Mouse (Mus musculus): Measurements from ENCODE around the gene Cdc42bpg. TPM values are rescaled to one million over a fixed set of nuclear protein-coding genes. Genes with fewer than 3 reads are reported as not detected.

Cdc42bpg gene
- polyA plus RNA-seq, 1 experiment: 7.7 TPM

- DNase-seq (ENCODE audit: low read depth in 1 of 2, low spot score in 2 of 2): peak; percentile 79 to 91
- H3K4me3 ChIP-seq (ENCODE audit: extremely low read depth, insufficient read depth, insufficient read length): peak within 1 kb of the TSS; percentile 69
- WGBS: under 1% methylated on average over 40 of the region's 43 CpGs
- peaks cover 6% of the 10 kb centered on the region for H3K36me3 ChIP-seq (ENCODE audit: control insufficient read depth, insufficient read depth, low read length)
- H3K27me3 ChIP-seq (ENCODE audit: control insufficient read depth, insufficient read depth, low read length): no peaks in the 10 kb centered on the region
- no peak for TF ChIP-seq CTCF (IDR thresholded peaks at IDR 0.05; ENCODE audit: extremely low read depth, insufficient read depth, insufficient read length, insufficient replicate concordance)
- peak; percentile 10; the same call in 1 of the 2 replicates for TF ChIP-seq POLR2A (IDR thresholded peaks at IDR 0.05; ENCODE audit: low read depth, low read length)
- peaks cover 19% of the 10 kb centered on the region; the same call in 1 of the 2 replicates for H3K4me1 ChIP-seq (ENCODE audit: control insufficient read depth, insufficient read depth, insufficient read length)
- H3K27ac ChIP-seq (ENCODE audit: insufficient read depth, low read length): peak within 1 kb of the TSS; percentile 50
Measured at GRCm38 (mm10) chr19:6334673-6335457, 28.6 kb downstream of the Cdc42bpg start, which contains the start of gene Men1. Gene Men1 (plus strand): TSS chr19:6334979.

GRCm38 (mm10) chr19:6335458-6335827, 29.2 kb downstream of the Cdc42bpg start:
- peak overlapping the region; percentile 69 for H3K4me3 ChIP-seq (ENCODE audit: extremely low read depth, insufficient read depth, insufficient read length)
- no peak for TF ChIP-seq CTCF (IDR thresholded peaks at IDR 0.05; ENCODE audit: extremely low read depth, insufficient read depth, insufficient read length, insufficient replicate concordance)
- TF ChIP-seq POLR2A (IDR thresholded peaks at IDR 0.05; ENCODE audit: low read depth, low read length): no peak
- DNase-seq (ENCODE audit: low read depth in 1 of 2, low spot score in 2 of 2): no peak
- WGBS: 2% methylated on average over 25 of the region's 25 CpGs
- no peaks in the 10 kb centered on the region for H3K27me3 ChIP-seq (ENCODE audit: control insufficient read depth, insufficient read depth, low read length)
- peaks cover 6% of the 10 kb centered on the region for H3K36me3 ChIP-seq (ENCODE audit: control insufficient read depth, insufficient read depth, low read length)
- no peak overlapping the region for H3K27ac ChIP-seq (ENCODE audit: insufficient read depth, low read length)
- H3K4me1 ChIP-seq (ENCODE audit: control insufficient read depth, insufficient read depth, insufficient read length): peaks cover 23% of the 10 kb centered on the region; the same call in 1 of the 2 replicates

- Histone ChIP-seq H3K27ac (ENCODE audit: insufficient read depth, low read length) (no peak overlapping the region), H3K27me3 (ENCODE audit: control insufficient read depth, insufficient read depth, low read length) (no peaks in the 10 kb centered on the region), H3K4me3 (ENCODE audit: extremely low read depth, insufficient read depth, insufficient read length) (no peak overlapping the region), H3K36me3 (ENCODE audit: control insufficient read depth, insufficient read depth, low read length) (peaks cover 6% of the 10 kb centered on the region), H3K4me1 (ENCODE audit: control insufficient read depth, insufficient read depth, insufficient read length) (peaks cover 19% of the 10 kb centered on the region; the same call in 1 of the 2 replicates)
- 96% methylated on average over 10 of the region's 10 CpGs for WGBS
- no peak for TF ChIP-seq CTCF (IDR thresholded peaks at IDR 0.05; ENCODE audit: extremely low read depth, insufficient read depth, insufficient read length, insufficient replicate concordance)
- TF ChIP-seq POLR2A (IDR thresholded peaks at IDR 0.05; ENCODE audit: low read depth, low read length): no peak
- DNase-seq (ENCODE audit: low read depth in 1 of 2, low spot score in 2 of 2): no peak
Measured at GRCm38 (mm10) chr19:6336920-6337319, 30.7 kb downstream of the Cdc42bpg start.

GRCm38 (mm10) chr19:6338171-6338570, 31.9 kb downstream of the Cdc42bpg start:
- Histone ChIP-seq H3K36me3 (ENCODE audit: control insufficient read depth, insufficient read depth, low read length) (peaks cover 7% of the 10 kb centered on the region), H3K27ac (ENCODE audit: insufficient read depth, low read length) (no peak overlapping the region), H3K4me3 (ENCODE audit: extremely low read depth, insufficient read depth, insufficient read length) (no peak overlapping the region), H3K27me3 (ENCODE audit: control insufficient read depth, insufficient read depth, low read length) (no peaks in the 10 kb centered on the region), H3K4me1 (ENCODE audit: control insufficient read depth, insufficient read depth, insufficient read length) (peaks cover 29% of the 10 kb centered on the region; the same call in 1 of the 2 replicates)
- DNase-seq (ENCODE audit: low read depth in 1 of 2, low spot score in 2 of 2): no peak
- TF ChIP-seq POLR2A (IDR thresholded peaks at IDR 0.05; ENCODE audit: low read depth, low read length) (no peak), CTCF (IDR thresholded peaks at IDR 0.05; ENCODE audit: extremely low read depth, insufficient read depth, insufficient read length, insufficient replicate concordance) (no peak)
- 92% methylated on average over 7 of the region's 7 CpGs for WGBS

GRCm38 (mm10) chr19:6338716-6339115, 32.5 kb downstream of the Cdc42bpg start:
- H3K4me1 ChIP-seq (ENCODE audit: control insufficient read depth, insufficient read depth, insufficient read length): peaks cover 32% of the 10 kb centered on the region; the same call in 1 of the 2 replicates
- peaks cover 12% of the 10 kb centered on the region for H3K36me3 ChIP-seq (ENCODE audit: control insufficient read depth, insufficient read depth, low read length)

GRCm38 (mm10) chr19:6339191-6339590, 32.9 kb downstream of the Cdc42bpg start:
- TF ChIP-seq CTCF (IDR thresholded peaks at IDR 0.05; ENCODE audit: extremely low read depth, insufficient read depth, insufficient read length, insufficient replicate concordance): no peak
- no peak for TF ChIP-seq POLR2A (IDR thresholded peaks at IDR 0.05; ENCODE audit: low read depth, low read length)
- H3K4me3 ChIP-seq (ENCODE audit: extremely low read depth, insufficient read depth, insufficient read length): no peak overlapping the region
- peaks cover 16% of the 10 kb centered on the region for H3K36me3 ChIP-seq (ENCODE audit: control insufficient read depth, insufficient read depth, low read length)
- DNase-seq (ENCODE audit: low read depth in 1 of 2, low spot score in 2 of 2): no peak
- no peaks in the 10 kb centered on the region for H3K27me3 ChIP-seq (ENCODE audit: control insufficient read depth, insufficient read depth, low read length)
- peaks cover 32% of the 10 kb centered on the region; the same call in 1 of the 2 replicates for H3K4me1 ChIP-seq (ENCODE audit: control insufficient read depth, insufficient read depth, insufficient read length)
- WGBS: 90% methylated on average over 6 of the region's 6 CpGs
- 0 out of 2 replicates have a peak overlapping the region, but pooled peaks have one; percentile 92 for H3K27ac ChIP-seq (ENCODE audit: insufficient read depth, low read length)

More at GRCm38 (mm10) chr19:6338716-6339115, 32.5 kb downstream of the Cdc42bpg start:
- DNase-seq (ENCODE audit: low read depth in 1 of 2, low spot score in 2 of 2): no peak
- H3K27me3 ChIP-seq (ENCODE audit: control insufficient read depth, insufficient read depth, low read length): no peaks in the 10 kb centered on the region
- H3K4me3 ChIP-seq (ENCODE audit: extremely low read depth, insufficient read depth, insufficient read length): no peak overlapping the region
- no peak overlapping the region for H3K27ac ChIP-seq (ENCODE audit: insufficient read depth, low read length)
- WGBS: 95% methylated on average over 11 of the region's 11 CpGs
- TF ChIP-seq CTCF (IDR thresholded peaks at IDR 0.05; ENCODE audit: extremely low read depth, insufficient read depth, insufficient read length, insufficient replicate concordance): no peak
- no peak for TF ChIP-seq POLR2A (IDR thresholded peaks at IDR 0.05; ENCODE audit: low read depth, low read length)

All from spleen, adult 2 months (tissue).